Mouse (Mus musculus) spleen, postnatal 36 days (tissue): Measurements from ENCODE around the gene Patl2.
"Not testable (repeated sequence)": the region's sequence is repeated elsewhere in the genome, so short reads cannot be mapped to it uniquely, and the experiment has no call there.

ENCODE experiments used
- DNase-seq, 2 experiments: peaks; one replicate each; pipeline ENCODE4 v3.0.0; 2022; ENCODE audit warnings: low spot score in 2 of 2, mixed read lengths in 1 of 2

Patl2 gene

GRCm38 (mm10) chr2:122186106-122186505 lies at the start of gene Patl2, which contains the start of gene Terb2:
Gene Patl2 (minus strand): TSS chr2:122186189.
Gene Terb2 (plus strand): TSS chr2:122186272.
- DNase-seq: no peak

GRCm38 (mm10) chr2:122235425-122235824 lies 49.4 kb upstream of the Patl2 start:
- DNase-seq: no peak

GRCm38 (mm10) chr2:122234611-122235288 lies 48.8 kb upstream of the Patl2 start, which contains the start of gene Sord:
Gene Sord (plus strand): TSS chr2:122234749.
- DNase-seq: peak; percentile 59 to 69

- peak; percentile 6 to 10 for DNase-seq
Measured at GRCm38 (mm10) chr2:122233759-122234557, 48.0 kb upstream of the Patl2 start.

GRCm38 (mm10) chr2:122233341-122233740 lies 47.4 kb upstream of the Patl2 start:
- DNase-seq: no peak

- DNase-seq: no peak
Measured at GRCm38 (mm10) chr2:122231616-122232015, 45.6 kb upstream of the Patl2 start.

GRCm38 (mm10) chr2:122230395-122230794 lies 44.4 kb upstream of the Patl2 start:
- no peak for DNase-seq

- DNase-seq: no peak
Measured at GRCm38 (mm10) chr2:122223654-122224053, 37.7 kb upstream of the Patl2 start.

GRCm38 (mm10) chr2:122222272-122222671 lies 36.3 kb upstream of the Patl2 start:
- no peak for DNase-seq

GRCm38 (mm10) chr2:122221798-122222197 lies 35.8 kb upstream of the Patl2 start:
- DNase-seq: no peak

- no peak for DNase-seq
Measured at GRCm38 (mm10) chr2:122221378-122221777, 35.4 kb upstream of the Patl2 start.

- DNase-seq: no peak
Measured at GRCm38 (mm10) chr2:122218234-122218633, 32.2 kb upstream of the Patl2 start.

- not testable (repeated sequence) for DNase-seq
Measured at GRCm38 (mm10) chr2:122217075-122217474, 31.1 kb upstream of the Patl2 start.

GRCm38 (mm10) chr2:122210534-122211228 lies 24.7 kb upstream of the Patl2 start:
- DNase-seq: no peak

- no peak for DNase-seq
Measured at GRCm38 (mm10) chr2:122206440-122207107, 20.6 kb upstream of the Patl2 start.

- no peak for DNase-seq
Measured at GRCm38 (mm10) chr2:122201501-122201900, 15.5 kb upstream of the Patl2 start.

- no peak for DNase-seq
Measured at GRCm38 (mm10) chr2:122194509-122194929, 8.5 kb upstream of the Patl2 start.

GRCm38 (mm10) chr2:122191849-122192248 lies 5.9 kb upstream of the Patl2 start:
- DNase-seq: no peak

- DNase-seq: no peak
Measured at GRCm38 (mm10) chr2:122186751-122187150, 762 bp upstream of the Patl2 start.

- no peak for DNase-seq
Measured at GRCm38 (mm10) chr2:122185086-122185485, 903 bp downstream of the Patl2 start.

GRCm38 (mm10) chr2:122180051-122180822 lies 5.8 kb downstream of the Patl2 start:
- peak; percentile 30 for DNase-seq
